Mouse (Mus musculus): Measurements from ENCODE around the gene Slc2a2.
A peak's percentile ranks its signal among the peaks of the same experiment; 100 is the strongest.
"Not testable (repeated sequence)": the region's sequence is repeated elsewhere in the genome, so short reads cannot be mapped to it uniquely, and the experiment has no call there.

Slc2a2 gene

DNA sequence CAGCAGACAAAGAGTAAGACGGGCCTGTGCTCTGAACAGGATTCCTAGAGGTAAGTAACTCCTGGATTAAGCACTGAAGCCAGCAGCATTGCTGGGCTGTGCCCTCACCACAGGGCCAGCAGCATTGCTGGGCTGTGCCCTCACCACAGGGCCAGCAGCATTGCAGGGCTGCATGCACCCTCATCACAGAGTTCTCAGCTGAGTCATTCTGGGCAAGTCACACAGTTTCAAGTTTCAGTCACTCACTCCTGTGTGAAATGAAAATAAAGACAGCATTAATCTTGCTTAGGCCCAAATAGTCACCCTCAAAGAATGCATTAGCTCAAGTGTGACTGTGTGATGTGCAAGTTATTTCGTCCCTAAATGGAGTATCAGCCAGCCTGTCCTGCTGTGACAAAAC, 37.0 kb downstream of the Slc2a2 start:
- no peak for DNase-seq (ENCODE audit: low spot score)

DNA sequence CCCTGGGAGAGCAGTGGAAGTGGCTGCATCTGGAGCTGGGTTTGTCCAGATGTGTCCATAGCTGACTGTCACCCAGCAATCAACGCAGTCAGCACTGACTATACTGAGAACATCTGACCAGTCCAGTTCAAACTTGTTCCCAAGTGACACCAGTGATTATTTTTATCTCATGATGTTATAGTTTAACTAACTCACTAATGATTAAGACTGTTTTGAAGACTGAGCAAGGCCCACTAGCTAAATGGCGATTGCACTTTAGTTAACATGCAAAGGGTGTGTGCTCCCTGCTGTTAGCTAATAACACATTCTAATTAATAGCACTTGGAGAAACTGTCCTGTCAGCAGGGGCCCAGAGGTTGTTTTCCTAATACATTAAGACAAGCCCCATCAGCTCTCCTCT, 39.3 kb downstream of the Slc2a2 start:
- no peak for DNase-seq (ENCODE audit: low spot score)

DNA sequence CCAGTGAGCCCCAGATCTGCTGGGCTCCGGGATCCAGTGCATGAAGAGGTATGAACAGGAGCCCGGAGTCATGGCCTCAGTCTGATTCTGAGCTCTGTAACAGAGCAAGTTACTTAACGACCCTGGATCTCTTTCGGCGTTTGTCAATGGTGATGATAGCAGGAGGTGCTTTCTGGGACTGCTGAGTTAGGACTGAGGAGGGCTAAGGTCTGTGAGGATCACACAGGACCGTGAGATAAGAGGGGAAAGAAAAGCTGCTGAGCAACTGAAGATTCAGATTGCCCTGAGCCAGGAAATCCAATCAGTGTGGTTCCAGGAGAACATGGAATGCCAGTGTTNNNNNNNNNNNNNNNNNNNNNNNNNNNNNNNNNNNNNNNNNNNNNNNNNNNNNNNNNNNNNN, 42.6 kb downstream of the Slc2a2 start:
- no peak for DNase-seq (ENCODE audit: low spot score)

DNA sequence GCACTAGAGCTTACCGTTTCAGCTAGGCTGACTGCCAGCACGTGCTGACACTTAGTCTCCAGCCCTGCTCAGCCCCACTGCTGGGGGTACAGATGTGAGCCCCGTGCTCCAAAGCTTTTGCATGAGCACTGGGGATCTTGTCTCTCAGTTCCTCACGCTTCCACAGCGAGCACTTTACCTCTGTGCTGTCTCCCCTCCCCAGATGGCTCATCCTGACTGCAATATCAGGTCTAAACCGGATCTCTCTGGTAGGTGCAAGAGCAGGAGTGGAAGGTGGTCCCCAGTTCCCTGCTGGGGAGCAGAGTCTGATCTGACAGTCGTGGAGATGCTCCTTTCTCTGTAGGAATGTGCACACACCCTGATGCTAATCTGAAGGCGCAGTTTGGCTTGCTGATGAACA, 45.5 kb downstream of the Slc2a2 start:
- no peak for DNase-seq (ENCODE audit: low spot score)

DNA sequence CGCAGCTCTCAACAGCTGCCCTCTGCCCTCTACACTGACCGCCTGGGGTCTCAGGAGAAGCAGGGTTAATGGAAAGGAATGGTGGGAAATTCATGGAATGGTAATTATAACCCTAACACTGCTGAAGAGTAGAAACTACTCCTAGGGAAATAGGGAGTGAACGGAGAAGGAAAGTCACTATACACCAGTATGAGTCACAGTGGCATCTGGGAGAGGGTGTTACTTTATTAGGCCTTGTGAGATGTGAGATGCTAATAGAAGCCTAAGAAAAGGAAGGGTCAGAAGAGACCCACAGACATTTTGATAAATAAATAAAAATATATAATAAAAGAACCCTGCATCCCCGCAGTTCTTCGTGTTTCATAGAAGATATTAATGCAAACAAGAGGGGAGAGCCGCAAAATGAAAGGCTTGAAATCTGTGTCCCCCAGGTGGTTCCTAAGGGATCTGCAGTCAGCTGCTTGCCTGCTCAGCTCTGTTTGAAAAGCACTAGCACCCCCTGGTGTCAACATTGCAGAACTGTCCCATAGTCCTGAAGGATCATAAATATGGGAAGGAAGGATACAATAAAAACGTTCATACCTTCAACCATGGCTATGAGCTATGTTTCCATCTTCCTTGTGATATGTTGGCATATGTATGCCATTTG, 48.3 kb downstream of the Slc2a2 start:
- peak; percentile 69 for DNase-seq (ENCODE audit: low spot score)

DNA sequence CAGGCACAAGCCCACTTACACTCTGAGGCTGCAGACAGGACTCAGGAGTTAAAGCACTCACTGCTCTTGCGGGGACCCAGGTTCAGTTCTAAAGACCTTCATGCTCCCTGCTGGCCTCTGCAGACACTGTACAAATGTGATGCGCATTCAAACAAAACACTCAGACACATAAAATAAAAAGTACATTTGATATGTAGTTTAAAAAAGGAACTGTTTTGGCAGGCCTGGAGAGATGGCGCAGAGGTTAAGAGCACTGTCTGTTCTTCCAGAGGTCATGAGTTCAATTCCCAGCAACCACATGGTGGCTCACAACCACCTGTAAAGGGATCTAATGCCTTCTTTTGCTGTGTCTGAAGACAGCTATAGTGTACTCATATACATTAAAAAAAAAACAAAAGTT, 50.4 kb downstream of the Slc2a2 start:
- no peak for DNase-seq (ENCODE audit: low spot score)

DNA sequence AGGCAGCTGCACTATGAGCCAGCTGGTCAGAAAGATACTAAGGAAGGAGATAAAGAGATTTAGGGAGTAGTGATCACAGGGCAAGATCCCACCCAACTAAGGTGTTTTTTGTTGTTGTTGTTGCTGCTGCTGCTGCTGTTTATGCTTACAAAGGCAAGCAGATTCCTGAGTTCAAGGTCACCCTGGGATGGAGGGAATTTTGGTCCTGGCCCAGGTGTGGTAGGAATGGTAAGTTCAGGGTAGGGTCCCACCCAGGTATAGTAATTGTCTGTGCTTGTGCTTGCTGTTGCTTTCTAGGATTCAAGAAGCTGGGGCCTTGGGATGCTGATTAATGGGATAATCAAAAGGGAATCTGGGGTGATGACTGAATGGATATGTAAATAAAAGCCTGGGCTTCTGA, 51.3 kb downstream of the Slc2a2 start:
- DNase-seq (ENCODE audit: low spot score) = no peak

DNA sequence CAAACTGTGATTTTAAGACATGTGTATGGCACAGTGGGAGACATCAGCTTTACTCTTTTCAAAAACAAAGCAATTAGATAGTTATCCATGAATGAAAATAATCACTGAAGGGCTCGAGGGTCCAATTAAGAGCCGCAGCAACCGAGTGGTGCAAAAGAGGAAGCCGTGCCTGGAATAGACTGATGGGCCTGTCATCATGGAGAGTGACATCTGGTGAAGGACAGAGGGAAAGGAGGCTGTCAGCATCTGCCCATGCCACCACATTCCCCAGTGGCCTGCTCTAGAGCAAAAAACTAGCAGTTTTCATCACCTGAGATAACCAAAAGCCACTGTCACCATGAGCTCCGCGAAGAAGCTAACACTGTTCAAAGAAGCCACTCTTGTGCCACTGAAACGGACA, 57.8 kb downstream of the Slc2a2 start:
- no peak for DNase-seq (ENCODE audit: low spot score)

DNA sequence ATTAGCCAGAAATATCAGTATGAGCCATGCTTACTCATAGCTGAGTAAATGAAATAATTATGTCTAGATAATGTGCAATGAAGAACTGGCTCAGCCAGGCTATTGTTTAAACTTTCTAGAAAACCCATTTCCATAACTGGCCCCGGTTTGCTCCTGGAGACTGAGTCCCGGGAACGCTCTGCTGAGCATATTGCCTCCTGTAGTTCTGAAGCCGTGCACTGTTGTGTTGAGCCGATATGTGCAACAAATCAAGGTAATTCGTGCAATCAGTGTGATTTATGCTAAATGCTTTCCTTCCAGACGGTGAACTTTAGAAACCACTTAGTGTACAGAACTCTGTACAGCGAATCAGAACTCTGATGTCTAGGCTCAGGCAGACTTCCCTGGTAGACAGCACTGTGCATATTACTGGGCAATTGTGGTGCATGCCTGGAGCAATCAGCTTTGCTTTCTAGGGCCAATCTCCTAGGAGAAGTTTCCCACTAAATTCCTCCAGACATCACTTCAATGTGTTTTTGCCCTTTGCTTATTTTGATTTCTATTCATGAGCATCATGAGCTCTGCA, 63.6 kb downstream of the Slc2a2 start:
- no peak for DNase-seq (ENCODE audit: low spot score)

DNA sequence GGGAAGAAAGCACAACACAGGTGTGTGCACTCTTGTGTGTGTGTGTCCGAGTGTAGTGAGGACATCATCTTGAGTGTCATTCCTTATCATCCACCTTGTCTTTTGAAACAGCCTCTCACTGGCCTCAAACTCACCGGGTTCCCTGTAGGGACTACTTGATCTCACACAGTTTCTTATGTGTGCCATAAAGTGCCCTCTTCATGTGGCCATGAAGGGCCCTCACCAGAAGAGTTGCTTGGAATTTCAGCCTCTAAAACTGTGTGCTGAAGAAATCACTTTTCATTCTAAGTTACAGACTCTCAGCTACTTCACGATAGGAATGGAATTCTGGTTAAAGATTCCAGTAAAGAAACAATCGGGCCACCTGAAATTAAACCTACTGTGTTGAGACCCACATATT, 69.2 kb downstream of the Slc2a2 start:
- no peak for DNase-seq (ENCODE audit: low spot score)

DNA sequence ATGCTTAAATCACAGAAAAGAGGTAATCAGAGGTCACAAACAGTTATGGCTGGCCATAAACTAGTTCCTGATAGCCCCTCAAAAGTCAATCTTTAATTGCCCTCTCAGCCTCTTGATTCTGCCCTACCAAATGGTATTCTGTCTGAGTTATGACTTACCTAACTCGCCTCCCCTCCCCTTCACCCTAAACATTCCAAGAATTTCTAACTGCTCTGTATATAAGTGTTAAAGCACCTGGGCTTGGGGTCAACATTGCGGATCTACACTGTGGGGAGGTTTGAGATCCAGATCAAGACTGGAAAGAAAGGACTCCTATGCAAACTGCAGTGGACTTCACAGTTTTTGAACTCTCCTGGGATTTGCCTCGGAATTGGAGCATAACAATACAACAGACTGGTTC, 70.5 kb downstream of the Slc2a2 start:
- no peak for DNase-seq (ENCODE audit: low spot score)

DNA sequence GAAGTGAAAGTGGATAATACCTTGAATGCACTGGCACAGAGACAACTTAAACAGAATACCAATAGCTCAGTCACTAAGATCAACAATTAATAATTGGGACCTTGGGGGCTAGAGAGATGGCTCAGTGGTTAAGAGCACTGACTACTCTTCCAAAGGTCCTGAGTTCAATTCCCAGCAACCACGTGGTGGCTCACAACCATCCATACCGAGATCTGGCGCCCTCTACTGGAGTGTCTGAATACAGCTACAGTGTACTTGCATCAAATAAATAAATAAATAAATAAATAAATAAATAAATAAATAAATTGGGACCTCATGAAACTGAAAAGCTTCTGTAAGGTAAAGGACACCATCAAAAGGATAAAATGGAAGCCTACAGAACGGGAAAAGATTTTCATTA, 75.2 kb downstream of the Slc2a2 start:
- not testable (repeated sequence) for DNase-seq (ENCODE audit: low spot score)

DNA sequence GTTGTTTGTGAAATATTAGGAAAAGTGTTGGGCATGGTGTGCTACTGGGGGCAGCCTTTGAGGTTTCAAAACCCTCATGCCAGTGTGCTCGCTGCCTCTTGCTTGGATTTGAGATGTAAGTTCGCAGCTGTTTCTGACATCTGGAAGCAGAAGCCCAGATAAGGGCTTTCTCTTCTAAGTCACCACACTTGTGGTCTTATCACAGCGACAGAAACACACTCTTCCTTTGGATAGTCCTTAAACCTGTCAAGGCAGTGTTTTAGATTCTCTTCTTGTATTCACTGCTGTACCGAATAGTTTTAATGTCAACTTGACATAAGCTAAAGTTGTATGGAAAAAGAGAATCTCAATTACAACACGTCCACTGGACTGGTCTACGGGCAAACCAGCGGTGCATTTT, 77.7 kb downstream of the Slc2a2 start:
- DNase-seq (ENCODE audit: low spot score) = peak; percentile 75

DNA sequence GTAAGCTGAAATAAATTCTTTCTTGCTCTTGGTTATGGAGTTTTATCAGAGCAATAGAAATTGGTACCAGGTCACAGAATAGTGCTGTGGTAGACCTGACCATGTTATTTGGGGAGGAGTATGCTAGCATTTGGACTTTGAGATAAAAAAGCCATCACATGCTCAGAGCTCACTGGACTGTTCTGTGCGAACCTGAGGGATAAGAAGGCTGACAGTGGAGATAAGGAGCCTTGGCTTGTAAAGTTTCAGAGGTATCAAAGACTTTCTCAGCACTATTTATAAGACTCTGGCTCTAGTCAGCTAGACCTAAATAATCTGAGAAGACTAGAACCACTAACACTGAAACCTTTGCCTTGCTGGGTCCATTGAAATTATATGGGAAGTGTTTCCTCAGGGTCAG, 78.3 kb downstream of the Slc2a2 start:
- peak; percentile 85 for DNase-seq (ENCODE audit: low spot score)

DNA sequence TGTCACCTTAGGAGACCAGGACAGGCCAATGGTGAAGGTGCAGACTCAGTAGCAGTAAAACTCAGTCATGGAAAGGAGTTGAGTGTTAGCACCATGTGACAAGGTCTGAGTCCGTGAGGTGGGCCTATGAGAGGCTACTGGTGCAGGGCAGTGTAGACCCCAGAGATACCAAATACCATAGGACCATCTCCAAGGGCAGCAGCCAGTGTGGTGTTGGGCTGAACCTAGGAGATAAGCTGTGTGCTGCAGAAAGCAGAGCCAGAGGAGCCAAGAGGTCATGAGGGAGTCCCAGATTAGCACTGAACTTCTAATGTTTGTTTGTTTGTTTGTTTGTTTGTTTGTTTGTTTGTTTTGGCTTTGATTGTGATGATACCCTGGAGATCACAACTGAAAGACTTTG, 78.8 kb downstream of the Slc2a2 start:
- DNase-seq (ENCODE audit: low spot score) = peak; percentile 65

DNA sequence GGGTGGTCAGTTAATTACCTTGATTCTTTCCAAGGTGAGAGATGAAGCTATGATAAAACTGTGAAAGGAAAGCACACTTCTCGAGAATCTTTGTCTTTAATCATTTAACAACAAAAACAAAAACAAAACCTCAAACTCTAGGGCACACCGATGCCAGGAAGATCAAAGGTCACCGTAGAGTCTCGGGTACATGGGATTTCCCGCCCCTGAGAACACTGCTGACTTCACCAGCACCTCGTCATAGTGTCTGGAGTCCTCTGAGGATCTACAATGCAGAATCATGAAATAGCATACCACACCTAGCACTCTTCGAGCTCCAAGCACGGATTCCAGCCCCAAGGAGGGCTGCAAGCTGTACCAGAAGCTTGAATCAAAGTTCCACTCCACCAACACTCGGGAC, 82.8 kb downstream of the Slc2a2 start:
- no peak for DNase-seq (ENCODE audit: low spot score)
